Mouse (Mus musculus) liver, embryonic 14.5 days (tissue): Measurements from ENCODE around the gene Sphk2.

ENCODE experiments used
- CTCF ChIP-seq: IDR thresholded peaks from 2 replicates; pipeline ENCODE4 v1.5.1; 2016; ENCODE audit warnings: antibody characterized with exemption, low read depth, control low read depth
- EP300 ChIP-seq: IDR thresholded peaks from 2 replicates; pipeline ENCODE4 v1.6.1; 2016; ENCODE audit warnings: antibody characterized with exemption, low read depth

GRCm38 (mm10) chr7:45712022-45712757 lies 5.6 kb downstream of the Sphk2 start:
- TF ChIP-seq CTCF (no peak), EP300 (no peak)
